Mouse (Mus musculus) embryo, embryonic 10 days (tissue): ENCODE measurements around the gene Aurkb.

Experiments used
- DNase-seq: peaks from one replicate; pipeline ENCODE4 v3.0.0-alpha.2; 2015; ENCODE audit warnings: low spot score

Aurkb gene

GRCm38 (mm10) chr11:69064259-69065133 lies 19.0 kb downstream of the Aurkb start:
- DNase-seq: no peak

GRCm38 (mm10) chr11:69065394-69065925 lies 20.0 kb downstream of the Aurkb start:
- DNase-seq: no peak

GRCm38 (mm10) chr11:69066163-69066861 lies 20.9 kb downstream of the Aurkb start:
- peak; percentile 39 for DNase-seq

GRCm38 (mm10) chr11:69066956-69067355 lies 21.5 kb downstream of the Aurkb start:
- peak; percentile 85 for DNase-seq

GRCm38 (mm10) chr11:69067601-69068000 lies 22.2 kb downstream of the Aurkb start:
- DNase-seq: no peak

GRCm38 (mm10) chr11:69070093-69070492 lies 24.6 kb downstream of the Aurkb start:
- DNase-seq: peak; percentile 65

GRCm38 (mm10) chr11:69070590-69071222 lies 25.3 kb downstream of the Aurkb start, which contains the start of gene Tmem107:
Tmem107 (plus strand) TSS chr11:69070806.
- DNase-seq: peak; percentile 98

- DNase-seq: no peak
These were observed 25.8 kb downstream of the Aurkb start for GRCm38 (mm10) chr11:69071262-69071661.

- no peak for DNase-seq
These were observed 26.8 kb downstream of the Aurkb start for GRCm38 (mm10) chr11:69072234-69072633.

GRCm38 (mm10) chr11:69072666-69073064 lies 27.2 kb downstream of the Aurkb start:
- no peak for DNase-seq

- peak; percentile 96 for DNase-seq
These were observed 27.8 kb downstream of the Aurkb start for GRCm38 (mm10) chr11:69073065-69073888.

DNA sequence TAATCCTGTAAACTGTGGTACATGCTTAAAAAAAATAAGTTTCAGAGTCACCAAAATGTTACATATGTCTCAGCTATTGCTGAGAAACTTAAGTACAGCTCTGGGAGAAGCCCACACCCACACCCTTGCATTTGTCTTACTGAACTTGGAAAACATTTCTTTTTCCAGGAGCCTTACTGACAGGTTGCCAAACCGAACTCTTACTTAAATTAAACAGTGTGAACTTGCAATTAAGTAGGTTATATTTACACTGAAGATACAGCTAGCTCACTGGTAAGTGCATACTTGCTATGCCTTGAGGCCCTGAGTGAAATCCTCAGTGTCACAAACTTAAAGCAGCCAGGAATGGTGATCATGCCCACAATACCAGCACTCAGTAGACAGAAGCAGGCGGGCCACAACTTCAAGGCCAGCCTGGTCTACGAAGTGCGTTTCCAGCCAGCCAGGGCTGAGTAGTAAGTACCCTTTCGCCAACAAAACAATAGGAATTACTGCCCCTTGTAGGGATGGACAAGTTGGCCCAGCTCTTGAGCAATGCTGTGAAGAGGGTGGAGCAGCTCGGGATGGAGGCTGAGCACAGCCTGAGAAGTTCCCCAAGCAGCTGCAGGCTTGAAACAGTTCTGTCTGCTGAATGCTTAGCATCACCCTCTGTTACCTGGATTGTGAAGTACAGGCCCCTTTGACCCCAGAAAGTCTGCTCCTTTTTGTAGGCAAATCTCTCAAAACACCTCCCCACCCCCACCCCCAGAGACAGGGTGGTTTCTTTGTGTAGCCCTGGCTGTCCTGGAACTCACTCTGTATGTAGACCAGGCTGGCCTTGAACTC lies 28.7 kb downstream of the Aurkb start:
- DNase-seq: no peak

DNA sequence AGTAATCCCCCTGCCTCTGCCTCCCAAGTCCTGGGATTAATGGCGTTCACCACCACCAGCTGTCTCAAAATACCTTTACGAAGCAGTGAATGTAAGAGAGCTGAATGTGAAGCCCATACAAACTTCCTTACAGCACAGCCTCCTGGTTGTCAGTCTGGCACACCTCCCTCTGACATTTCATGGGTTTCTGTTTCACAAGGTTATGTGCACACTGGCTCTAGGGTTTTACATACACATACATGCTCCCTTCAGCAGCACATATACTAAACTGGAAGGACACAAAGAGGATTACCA lies 29.3 kb downstream of the Aurkb start:
- no peak for DNase-seq

GRCm38 (mm10) chr11:69075764-69076479 lies 30.5 kb downstream of the Aurkb start:
- peak; percentile 60 for DNase-seq

DNA sequence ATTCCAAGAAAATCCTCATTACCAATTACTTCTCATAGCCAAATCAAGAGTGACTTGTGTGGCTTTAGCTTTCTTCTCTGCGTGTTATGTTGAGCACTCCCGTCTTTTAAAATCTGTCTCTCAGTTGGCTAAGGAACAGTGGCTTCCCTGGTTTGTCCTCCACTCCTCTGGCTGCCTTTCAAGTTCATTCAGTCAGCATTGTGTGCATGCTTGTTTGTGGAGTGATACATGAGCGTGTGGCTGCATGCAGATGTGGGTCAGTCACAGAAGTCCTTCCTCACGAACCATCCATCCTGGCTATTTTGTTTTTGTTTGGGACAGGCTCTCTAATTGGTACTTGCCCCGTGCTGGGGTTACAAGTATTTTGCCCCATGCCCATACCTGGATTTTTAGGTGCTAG lies 31.1 kb downstream of the Aurkb start:
- no peak for DNase-seq

DNA sequence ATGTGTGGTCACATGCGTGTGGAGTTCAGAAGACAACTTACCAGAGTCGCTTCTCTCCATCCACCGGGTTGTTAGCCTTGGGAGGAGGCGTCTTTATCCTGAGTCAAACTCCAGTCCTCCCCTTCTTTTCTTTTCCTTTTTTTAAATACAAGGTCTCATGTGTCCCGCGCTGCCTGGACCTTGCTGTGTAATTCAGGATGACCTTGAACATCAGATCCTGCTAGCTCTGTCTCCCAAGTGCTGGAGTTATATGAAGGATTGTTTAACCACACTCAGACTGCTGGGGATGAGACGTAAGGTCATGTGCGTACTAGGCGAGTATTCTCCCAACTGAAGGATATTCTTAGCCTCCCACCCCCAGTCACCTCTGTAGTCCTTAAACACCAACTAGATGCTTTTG lies 31.9 kb downstream of the Aurkb start:
- no peak for DNase-seq

- no peak for DNase-seq
These were observed 32.6 kb downstream of the Aurkb start for GRCm38 (mm10) chr11:69078041-69078440.

DNA sequence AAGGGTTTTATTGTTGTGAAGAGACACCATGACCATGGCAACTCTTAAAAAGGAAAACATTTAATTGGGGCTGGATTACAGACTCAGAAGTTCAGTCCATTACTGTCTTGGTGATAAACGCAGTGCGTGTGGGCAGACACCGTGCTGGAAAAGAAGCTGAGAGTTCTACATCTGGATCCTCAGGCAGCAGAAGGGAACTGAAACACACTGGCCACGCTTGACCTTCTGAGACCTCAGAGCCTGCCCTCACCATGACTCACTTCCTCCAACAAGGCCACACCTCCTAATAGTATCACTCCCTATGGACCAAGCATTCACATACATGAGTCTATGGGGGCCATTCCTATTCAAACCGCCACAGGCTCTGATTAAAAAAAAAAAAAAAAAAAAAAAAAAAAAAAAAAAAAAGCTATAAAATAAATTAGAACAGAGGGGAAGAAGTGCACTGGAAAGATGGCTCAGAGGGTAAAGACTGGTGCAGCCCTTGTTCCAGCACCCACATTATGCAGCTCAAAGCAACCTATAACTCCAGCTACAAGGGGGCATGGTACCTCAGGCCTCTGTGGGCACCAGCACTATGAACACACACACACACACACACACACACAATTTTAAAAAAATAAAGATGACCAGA lies 33.5 kb downstream of the Aurkb start:
- DNase-seq: peak; percentile 49

GRCm38 (mm10) chr11:69080102-69080854 lies 34.8 kb downstream of the Aurkb start:
- DNase-seq: no peak
